Mouse (Mus musculus) neural tube, embryonic 13.5 days (tissue): ENCODE measurements at regions not wholly inside any gene's neighbourhood (a gene's known extent, or its start where the extent isn't known, plus 50 kb on each side); places are given as distances from the start of the nearest gene placed in this dataset.
A peak's percentile ranks its signal among the peaks of the same experiment; 100 is the strongest.
"Not testable (repeated sequence)": the region's sequence is repeated elsewhere in the genome, so short reads cannot be mapped to it uniquely, and the experiment has no call there.

ENCODE experiments used
- ATAC-seq: fragments of 200-750 bp; cut with Nextera tagmentation; 2 replicates; pipeline ENCODE4 v1.8.0; 2017; ENCODE audit warnings: low read depth, mild to moderate bottlenecking, moderate TSS enrichment, moderate library complexity
- H3K27ac ChIP-seq: fragments of 300-500 bp; sonication (generic); replicated peaks from 2 replicates; pipeline ENCODE4 v1.5.1; 2015; ENCODE audit warnings: moderate library complexity, mild to moderate bottlenecking, inconsistent platforms
- H3K27me3 ChIP-seq: fragments of 300-500 bp; sonication (generic); 2 replicates; pipeline ENCODE4 v1.6.1; 2015; ENCODE audit warnings: mild to moderate bottlenecking, inconsistent platforms
- H3K36me3 ChIP-seq: fragments of 300-500 bp; sonication (generic); 2 replicates; pipeline ENCODE4 v1.6.1; 2015; ENCODE audit warnings: mild to moderate bottlenecking, inconsistent platforms
- H3K4me1 ChIP-seq: fragments of 300-500 bp; sonication (generic); replicated peaks from 2 replicates; pipeline ENCODE4 v1.6.1; 2015; ENCODE audit warnings: inconsistent platforms
- H3K4me2 ChIP-seq: fragments of 300-500 bp; sonication (generic); 2 replicates; pipeline ENCODE4 v1.6.1; 2015; ENCODE audit warnings: inconsistent platforms, mild to moderate bottlenecking, moderate library complexity
- H3K4me3 ChIP-seq: fragments of 300-500 bp; sonication (generic); 2 replicates; pipeline ENCODE4 v1.5.1; 2015; ENCODE audit warnings: mild to moderate bottlenecking, inconsistent platforms
- H3K9ac ChIP-seq: fragments of 300-500 bp; sonication (generic); 2 replicates; pipeline ENCODE4 v1.6.1; 2015; ENCODE audit warnings: moderate library complexity, mild to moderate bottlenecking, inconsistent platforms
- H3K9me3 ChIP-seq: fragments of 300-500 bp; sonication (generic); 2 replicates; pipeline ENCODE4 v1.6.1; 2016; ENCODE audit warnings: inconsistent platforms
- WGBS: fragments of 180-500 bp; shearing (Covaris S2); methylation state at CpG from one replicate; pipeline ENCODE4 v1.1.7; 2015; 5-methylcytosine and 5-hydroxymethylcytosine counted together

DNA sequence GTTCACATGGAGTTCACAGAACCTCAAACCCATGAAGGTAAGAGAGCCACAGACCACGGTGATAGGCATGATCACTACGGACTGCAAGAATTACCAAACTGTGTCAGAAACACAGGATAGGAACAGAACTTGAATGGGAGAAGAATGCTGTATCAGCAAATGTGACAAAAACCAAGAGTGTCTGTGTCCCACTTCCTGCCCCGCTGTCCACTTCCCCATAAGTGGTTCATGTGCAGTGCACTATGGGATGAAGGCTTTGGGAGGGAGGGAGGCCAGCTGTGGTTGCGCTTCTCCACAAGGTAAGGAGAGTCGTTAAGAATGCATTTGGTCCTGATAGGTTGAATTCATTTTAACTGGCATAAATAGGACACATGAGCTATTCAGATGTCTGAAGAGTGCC is 313.8 kb upstream of the Cdh4 start:
- no peak for ATAC-seq
- 91% methylated on average over 5 of the region's 5 CpGs for WGBS

DNA sequence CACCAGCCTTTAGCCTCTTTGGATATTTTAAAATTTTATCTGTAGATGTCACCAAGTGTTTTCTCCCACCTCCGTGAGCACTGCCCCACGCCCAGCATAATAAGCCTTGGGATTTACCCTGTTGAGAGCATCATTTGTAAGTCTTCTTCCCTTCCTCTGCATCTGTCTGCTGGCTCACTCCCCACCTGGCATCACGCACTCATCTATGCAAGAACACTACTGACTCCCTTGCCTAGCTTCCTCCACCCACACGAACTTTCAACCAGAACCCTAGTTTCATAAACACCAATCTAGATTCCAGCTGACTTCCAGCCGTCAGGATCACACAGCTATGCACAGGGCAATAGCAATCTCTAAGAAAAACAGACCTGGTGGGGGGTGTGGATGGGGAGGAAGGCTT is 311.2 kb upstream of the Cdh4 start:
- Histone ChIP-seq H3K36me3 (no peaks in the 10 kb centered on the region), H3K4me2 (no peak overlapping the region), H3K4me1 (no peaks in the 10 kb centered on the region), H3K27me3 (no peaks in the 10 kb centered on the region), H3K27ac (no peak overlapping the region), H3K9me3 (no peaks in the 10 kb centered on the region), H3K9ac (no peak overlapping the region), H3K4me3 (no peak overlapping the region)
- no peak for ATAC-seq
- WGBS = 79% methylated on average over 5 of the region's 5 CpGs

More for the DNA sequence above, 313.8 kb upstream of the Cdh4 start:
- Histone ChIP-seq H3K27ac (no peak overlapping the region), H3K9me3 (no peaks in the 10 kb centered on the region), H3K4me1 (no peaks in the 10 kb centered on the region), H3K4me2 (no peak overlapping the region), H3K36me3 (no peaks in the 10 kb centered on the region), H3K27me3 (no peaks in the 10 kb centered on the region), H3K9ac (no peak overlapping the region), H3K4me3 (no peak overlapping the region)

DNA sequence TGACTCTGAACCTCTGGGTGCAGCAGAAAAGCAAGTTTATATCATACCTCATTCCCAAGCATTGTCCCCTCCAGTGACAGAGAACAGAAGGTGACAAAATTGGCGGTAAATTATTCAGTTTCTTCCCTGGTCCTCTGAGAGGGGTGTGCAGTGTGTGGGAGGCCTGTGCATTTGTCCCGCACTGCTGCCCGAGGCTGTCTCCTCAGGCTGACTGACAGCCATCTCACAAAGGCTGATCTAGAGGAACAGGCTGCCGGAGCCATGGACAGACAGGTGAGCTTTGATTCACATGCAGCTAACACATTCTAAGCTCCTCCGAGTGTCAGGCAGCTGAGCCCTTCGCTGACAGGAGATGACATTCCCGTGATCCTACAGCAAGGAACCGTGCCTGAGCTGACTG is 299.9 kb upstream of the Cdh4 start:
- H3K4me2 ChIP-seq = no peak overlapping the region
- H3K9me3 ChIP-seq = no peaks in the 10 kb centered on the region
- no peak overlapping the region for H3K27ac ChIP-seq
- no peak overlapping the region for H3K4me3 ChIP-seq
- no peak overlapping the region for H3K9ac ChIP-seq
- no peaks in the 10 kb centered on the region for H3K36me3 ChIP-seq
- no peak for ATAC-seq
- WGBS = 76% methylated on average over 8 of the region's 8 CpGs
- H3K27me3 ChIP-seq = no peaks in the 10 kb centered on the region
- H3K4me1 ChIP-seq = 0 out of 2 replicates have a peak, but pooled peaks cover 11% of the 10 kb centered on the region

DNA sequence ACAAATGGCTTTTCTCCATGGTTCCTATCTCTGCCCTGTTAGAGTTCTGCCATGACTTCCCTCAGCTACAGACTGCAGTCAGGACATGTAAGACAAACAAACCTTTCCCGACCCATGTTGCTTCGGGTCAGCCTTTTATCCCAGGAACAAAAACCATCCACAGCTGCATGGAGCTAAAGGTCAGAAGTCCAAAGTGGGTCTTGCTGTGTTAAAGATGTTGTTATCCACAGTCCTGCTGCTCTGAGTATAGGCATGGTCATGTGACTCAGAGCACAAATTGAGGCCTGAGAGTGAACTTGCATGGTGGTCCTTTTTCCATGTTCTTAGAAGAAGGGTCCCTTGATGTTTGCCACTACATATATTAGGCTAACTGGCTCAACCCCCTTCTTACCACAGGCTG is 296.5 kb upstream of the Cdh4 start:
- Histone ChIP-seq H3K27me3 (no peaks in the 10 kb centered on the region), H3K9me3 (no peaks in the 10 kb centered on the region), H3K9ac (no peak overlapping the region), H3K36me3 (no peaks in the 10 kb centered on the region), H3K4me2 (no peak overlapping the region), H3K27ac (no peak overlapping the region), H3K4me1 (peaks cover 11% of the 10 kb centered on the region; the same call in 1 of the 2 replicates), H3K4me3 (no peak overlapping the region)
- ATAC-seq = no peak
- 37% methylated on average over 2 of the region's 2 CpGs for WGBS

DNA sequence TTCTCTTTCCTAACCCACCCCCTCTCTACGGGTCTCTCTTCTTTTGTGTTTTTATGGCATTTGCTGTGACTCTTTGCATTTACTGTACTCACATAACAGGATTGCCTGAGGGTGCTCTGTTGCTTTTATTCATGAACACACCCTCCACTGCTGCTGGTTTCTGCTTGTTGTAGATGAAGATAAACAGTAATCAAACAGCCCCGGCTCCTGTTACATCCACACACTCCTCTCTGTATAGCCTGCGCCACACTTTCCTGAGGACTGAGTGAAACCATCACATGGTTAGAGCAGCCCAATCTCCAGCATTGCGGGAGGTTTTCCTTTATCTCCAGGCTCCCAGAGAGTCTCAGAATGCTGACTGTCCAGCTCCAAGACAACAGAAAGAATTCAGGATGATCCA is 296.0 kb upstream of the Cdh4 start:
- Histone ChIP-seq H3K9me3 (no peaks in the 10 kb centered on the region), H3K27me3 (no peaks in the 10 kb centered on the region), H3K4me2 (no peak overlapping the region), H3K27ac (no peak overlapping the region), H3K36me3 (no peaks in the 10 kb centered on the region), H3K4me1 (peaks cover 11% of the 10 kb centered on the region; the same call in 1 of the 2 replicates), H3K9ac (no peak overlapping the region), H3K4me3 (no peak overlapping the region)
- whole genome bisulfite sequencing = 47% methylated on average over 4 of the region's 4 CpGs
- ATAC-seq = no peak

DNA sequence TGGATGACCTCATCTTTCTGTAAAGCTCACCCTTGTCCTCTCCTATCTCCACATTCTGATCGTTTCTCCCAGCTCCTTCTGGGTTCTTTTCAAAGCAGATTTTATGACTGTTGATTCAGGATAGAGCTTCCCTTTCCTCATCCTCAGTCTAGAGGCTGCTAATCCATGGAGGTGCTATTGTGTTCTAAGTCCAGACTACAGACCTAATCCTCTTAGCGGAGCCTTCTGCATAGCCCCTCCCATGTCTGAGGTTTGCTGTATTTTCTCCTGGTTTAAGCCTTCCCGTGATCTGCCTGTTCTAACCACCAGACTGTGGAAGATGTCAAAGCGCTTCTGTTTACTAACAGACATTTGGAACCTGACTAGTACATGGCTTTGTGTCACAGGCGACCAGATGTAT is 294.0 kb upstream of the Cdh4 start:
- H3K4me1 ChIP-seq = peaks cover 11% of the 10 kb centered on the region; the same call in 1 of the 2 replicates
- H3K36me3 ChIP-seq = no peaks in the 10 kb centered on the region
- no peak overlapping the region for H3K4me3 ChIP-seq
- 74% methylated on average over 5 of the region's 5 CpGs for WGBS
- H3K27me3 ChIP-seq = no peaks in the 10 kb centered on the region
- ATAC-seq = no peak
- H3K27ac ChIP-seq = no peak overlapping the region
- H3K9ac ChIP-seq = no peak overlapping the region
- no peak overlapping the region for H3K4me2 ChIP-seq
- no peaks in the 10 kb centered on the region for H3K9me3 ChIP-seq

DNA sequence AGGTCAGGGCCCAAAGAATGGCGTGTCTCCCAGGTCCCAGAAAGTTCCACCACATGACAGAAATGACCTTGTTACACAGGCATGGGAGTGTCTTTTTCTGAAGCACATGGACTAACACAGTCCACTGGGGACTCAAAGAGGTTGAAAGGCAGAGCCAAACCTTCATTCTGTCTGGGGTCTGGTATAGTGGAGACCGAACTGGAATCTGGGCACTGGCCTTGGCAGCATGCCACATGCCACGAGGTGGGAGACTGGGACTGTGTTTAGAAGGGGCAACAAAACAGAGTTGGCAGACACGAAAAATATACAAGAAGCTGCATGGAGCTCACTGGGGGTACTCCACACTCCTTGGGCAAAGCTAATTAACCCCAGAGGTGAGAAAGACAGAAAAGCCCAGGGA is 293.6 kb upstream of the Cdh4 start:
- Histone ChIP-seq H3K9ac (no peak overlapping the region), H3K27ac (no peak overlapping the region), H3K36me3 (no peaks in the 10 kb centered on the region), H3K4me3 (no peak overlapping the region), H3K4me2 (no peak overlapping the region), H3K4me1 (peaks cover 11% of the 10 kb centered on the region; the same call in 1 of the 2 replicates), H3K27me3 (no peaks in the 10 kb centered on the region), H3K9me3 (no peaks in the 10 kb centered on the region)
- WGBS = 58% methylated on average over 4 of the region's 4 CpGs
- ATAC-seq = no peak

DNA sequence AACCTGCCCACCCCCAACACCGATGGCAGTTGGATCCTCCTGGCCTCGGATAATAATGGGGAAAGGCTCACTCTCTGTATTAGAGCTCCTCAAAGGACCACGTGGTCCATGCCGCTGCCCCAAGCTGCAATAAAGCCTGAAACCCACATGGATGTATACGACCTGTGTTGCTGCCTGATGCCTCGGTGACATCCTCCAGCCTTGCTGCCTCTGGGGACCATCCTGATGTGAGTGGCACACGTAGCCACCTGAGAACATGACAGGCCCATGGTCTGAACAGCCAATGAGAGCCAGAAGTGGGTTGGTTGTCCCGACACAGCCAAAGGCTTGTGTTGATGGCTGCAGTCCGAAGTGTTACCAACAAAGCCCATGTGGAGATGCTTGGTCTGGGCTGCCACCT is 283.4 kb upstream of the Cdh4 start:
- ATAC-seq = no peak
- no peak overlapping the region for H3K9ac ChIP-seq
- H3K27ac ChIP-seq = no peak overlapping the region
- 91% methylated on average over 9 of the region's 9 CpGs for WGBS
- no peak overlapping the region for H3K4me2 ChIP-seq
- no peaks in the 10 kb centered on the region for H3K36me3 ChIP-seq
- no peaks in the 10 kb centered on the region for H3K27me3 ChIP-seq
- no peak overlapping the region for H3K4me3 ChIP-seq
- H3K4me1 ChIP-seq = peaks cover 9% of the 10 kb centered on the region; the same call in 1 of the 2 replicates
- H3K9me3 ChIP-seq = no peaks in the 10 kb centered on the region

DNA sequence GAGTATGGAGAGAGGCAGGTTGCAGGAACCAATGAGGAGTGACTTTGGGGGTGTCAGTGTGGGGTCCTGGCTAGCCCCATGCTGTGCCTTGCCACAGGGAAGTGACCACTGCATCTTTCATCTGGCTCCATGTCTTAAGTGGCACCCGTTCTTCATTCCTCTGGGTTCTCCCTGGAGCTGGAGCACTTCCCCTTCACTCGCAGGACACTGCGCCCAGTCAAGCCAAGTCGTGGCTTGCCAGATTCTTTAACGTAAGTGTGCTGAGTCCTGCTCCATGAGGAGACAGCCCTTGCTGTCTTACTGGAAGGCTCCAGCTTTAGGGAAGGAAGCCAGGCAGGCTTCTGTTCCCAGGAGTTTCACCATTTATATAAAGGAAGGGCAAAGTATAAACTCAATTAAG is 279.1 kb upstream of the Cdh4 start:
- ATAC-seq = no peak
- H3K4me1 ChIP-seq = peaks cover 3% of the 10 kb centered on the region; the same call in 1 of the 2 replicates
- H3K9me3 ChIP-seq = no peaks in the 10 kb centered on the region
- no peak overlapping the region for H3K27ac ChIP-seq
- no peak overlapping the region for H3K4me2 ChIP-seq
- no peaks in the 10 kb centered on the region for H3K27me3 ChIP-seq
- no peaks in the 10 kb centered on the region for H3K36me3 ChIP-seq
- H3K4me3 ChIP-seq = no peak overlapping the region
- 86% methylated on average over 5 of the region's 5 CpGs for whole genome bisulfite sequencing
- H3K9ac ChIP-seq = no peak overlapping the region

DNA sequence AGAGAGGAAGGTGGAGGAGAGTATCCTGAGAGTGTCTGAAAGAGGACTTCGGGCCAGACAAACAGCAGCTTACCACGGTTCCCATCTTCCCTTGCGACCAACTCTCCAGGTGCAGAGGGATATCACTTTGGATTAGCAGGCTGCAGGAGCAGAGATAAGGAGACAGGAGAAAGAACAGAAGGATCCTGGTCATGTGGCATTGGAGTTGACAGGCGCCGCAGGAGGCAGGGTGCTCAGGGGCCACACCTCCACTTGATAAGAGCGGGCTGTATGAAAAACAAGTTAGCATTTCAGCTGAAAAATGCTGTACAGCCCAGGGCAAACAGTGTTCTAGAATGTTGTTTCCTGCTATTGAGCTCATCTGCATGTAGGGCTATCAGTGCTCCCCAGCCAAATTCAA is 272.1 kb upstream of the Cdh4 start:
- Histone ChIP-seq H3K36me3 (no peaks in the 10 kb centered on the region), H3K4me1 (no peaks in the 10 kb centered on the region), H3K9me3 (no peaks in the 10 kb centered on the region), H3K9ac (no peak overlapping the region), H3K4me2 (no peak overlapping the region), H3K4me3 (no peak overlapping the region), H3K27ac (no peak overlapping the region), H3K27me3 (no peaks in the 10 kb centered on the region; the same call in 1 of the 2 replicates)
- ATAC-seq = no peak
- 88% methylated on average over 6 of the region's 6 CpGs for WGBS

DNA sequence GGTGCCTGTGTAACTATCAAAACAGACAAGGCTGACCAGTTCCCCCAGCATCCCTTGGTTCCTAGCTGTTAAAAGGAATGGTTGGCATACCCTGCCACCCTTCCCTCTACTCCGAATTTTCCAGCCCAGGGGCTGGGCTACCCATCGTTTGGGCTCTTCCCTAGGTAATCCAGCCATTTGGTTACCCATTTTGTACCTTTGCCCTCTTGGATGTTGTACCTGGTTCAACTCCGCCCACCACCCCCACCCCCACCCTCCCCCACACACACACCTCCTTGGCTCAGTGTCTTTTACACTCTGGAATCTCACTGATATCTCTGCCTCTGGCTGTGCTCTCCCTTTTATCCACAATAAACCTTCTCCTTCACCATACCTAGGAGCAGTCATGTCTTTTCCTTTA is 271.6 kb upstream of the Cdh4 start:
- Histone ChIP-seq H3K4me3 (no peak overlapping the region), H3K27me3 (no peaks in the 10 kb centered on the region; the same call in 1 of the 2 replicates)
- WGBS = 69% methylated on average over 3 of the region's 3 CpGs

DNA sequence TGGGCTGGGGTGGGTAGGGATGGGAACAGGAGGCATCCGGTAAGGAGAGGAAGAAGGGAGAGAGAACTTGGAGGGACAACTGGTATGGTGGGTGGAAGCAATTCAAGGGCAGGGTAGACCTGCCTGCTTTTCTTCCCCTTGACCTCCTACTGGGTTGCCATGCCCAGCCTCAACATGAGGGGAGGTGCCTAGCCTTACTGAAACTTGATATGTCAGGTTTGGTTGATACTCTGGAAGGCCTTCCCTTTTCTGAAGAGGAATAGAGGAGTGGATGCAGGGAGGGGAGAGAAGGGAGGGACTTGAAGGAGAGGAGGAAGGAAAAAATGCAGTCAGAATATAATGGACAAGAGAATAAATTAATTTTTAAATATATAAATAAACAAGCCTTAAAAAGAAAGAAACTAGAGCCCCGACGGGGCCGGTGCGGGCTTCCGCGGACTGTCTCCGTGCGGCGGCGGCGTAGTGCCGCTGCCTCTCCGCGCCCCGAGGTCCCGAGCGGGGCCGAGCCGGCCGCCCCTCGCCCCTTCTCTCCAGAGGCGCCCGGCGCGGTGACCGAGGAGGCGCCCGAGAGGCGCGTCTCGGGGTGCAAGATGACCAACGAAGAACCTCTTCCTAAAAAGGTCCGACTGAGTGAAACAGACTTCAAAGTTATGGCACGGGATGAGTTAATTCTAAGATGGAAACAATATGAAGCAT is 265.2 kb upstream of the Cdh4 start:
- H3K4me2 ChIP-seq = peak overlapping the region; percentile 43
- H3K27me3 ChIP-seq = peaks cover 21% of the 10 kb centered on the region
- not testable (repeated sequence) for H3K4me1 ChIP-seq, H3K36me3 ChIP-seq, ATAC-seq, H3K9ac ChIP-seq, H3K9me3 ChIP-seq, H3K27ac ChIP-seq
- WGBS = 4% methylated on average over 32 of the region's 35 CpGs
- H3K4me3 ChIP-seq = peak overlapping the region; percentile 16

More for the DNA sequence above, 271.6 kb upstream of the Cdh4 start:
- Histone ChIP-seq H3K4me1 (no peaks in the 10 kb centered on the region), H3K9ac (no peak overlapping the region), H3K4me2 (no peak overlapping the region), H3K36me3 (no peaks in the 10 kb centered on the region), H3K27ac (no peak overlapping the region), H3K9me3 (no peaks in the 10 kb centered on the region)
- ATAC-seq = no peak

DNA sequence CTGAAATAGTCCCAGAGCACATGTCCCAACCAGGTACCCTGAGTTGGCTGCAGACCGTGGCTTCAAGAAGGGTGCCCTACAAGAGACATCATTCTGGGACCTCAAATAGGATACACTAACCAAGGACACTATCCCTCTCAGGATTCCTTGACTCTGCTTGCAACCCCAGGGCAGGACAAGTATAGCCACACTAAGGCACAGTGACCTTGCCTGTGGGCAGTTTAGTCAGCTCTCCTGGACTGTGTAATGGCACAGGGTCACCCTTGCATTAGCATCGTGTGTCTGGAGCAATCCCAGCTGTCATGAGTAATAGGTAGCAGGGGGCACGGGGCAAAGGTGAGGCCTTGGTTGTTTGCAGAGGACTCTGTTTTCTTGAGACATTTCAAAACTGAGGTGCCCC is 260.9 kb upstream of the Cdh4 start:
- H3K4me2 ChIP-seq = no peak overlapping the region
- H3K9me3 ChIP-seq = no peaks in the 10 kb centered on the region
- no peak overlapping the region for H3K27ac ChIP-seq
- 69% methylated on average over 3 of the region's 3 CpGs for WGBS
- no peak for ATAC-seq
- peaks cover 16% of the 10 kb centered on the region for H3K27me3 ChIP-seq
- no peak overlapping the region for H3K9ac ChIP-seq
- no peaks in the 10 kb centered on the region for H3K4me1 ChIP-seq
- H3K36me3 ChIP-seq = no peaks in the 10 kb centered on the region
- H3K4me3 ChIP-seq = no peak overlapping the region
